Mouse (Mus musculus): ENCODE data around the gene Ermp1. TPM values are rescaled to one million over a fixed set of nuclear protein-coding genes. Genes with fewer than 3 reads are reported as not detected.

The Ermp1 gene
- total RNA-seq (2021), result 10 to 100 TPM; 45.5 to 52.0 TPM
- long read RNA-seq, full-length matches to known transcripts, result 4 of 12 reads
- long read RNA-seq, partial matches to known transcripts, result 3 of 12 reads
- long read RNA-seq, other reads (novel, unspliced or antisense), result 5 of 12 reads

DNA sequence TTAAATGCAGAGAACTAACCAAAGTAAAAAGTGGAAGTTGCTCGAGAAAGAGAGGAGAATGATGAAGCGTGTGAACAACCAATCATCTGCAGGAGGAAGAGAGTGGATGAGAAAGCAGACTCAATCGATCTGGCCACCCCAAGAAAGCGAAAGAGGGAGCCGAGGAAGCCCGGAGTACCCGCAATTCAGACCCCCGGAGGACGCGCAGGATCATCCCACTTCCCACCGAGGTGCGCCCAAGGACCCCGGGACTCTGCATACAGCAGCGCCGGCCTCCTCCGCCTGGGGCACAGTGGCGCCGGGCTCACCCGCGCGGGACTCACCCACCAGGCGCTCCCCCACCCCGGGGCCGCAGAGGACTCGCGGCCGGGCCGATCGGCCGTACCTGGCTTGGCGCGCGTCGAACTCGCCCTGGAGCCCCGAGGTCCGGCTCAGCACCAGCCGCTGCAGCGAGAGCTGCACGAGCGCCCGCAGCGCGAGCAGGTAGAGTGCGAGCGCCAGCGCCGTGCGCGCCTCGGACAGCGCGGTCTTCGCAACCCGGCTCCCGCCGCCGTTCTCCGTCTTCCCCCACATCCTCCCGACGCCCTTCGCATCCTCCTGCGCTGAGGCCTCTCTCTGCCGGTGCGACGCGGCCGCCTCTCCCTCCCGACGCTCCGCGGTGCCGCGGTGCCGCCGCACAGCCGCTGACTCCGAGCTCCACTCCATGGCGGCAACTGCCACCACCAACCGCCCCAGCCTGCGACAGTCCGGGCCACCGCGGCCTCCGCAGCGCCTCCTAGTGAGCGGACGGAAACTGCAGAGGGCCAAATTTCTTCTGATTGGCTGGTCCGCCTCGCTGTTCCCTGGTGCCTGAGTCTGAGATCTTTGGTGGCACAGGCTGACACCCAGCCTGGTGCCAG, at the start of gene Ermp1:
TSS of gene Ermp1 (minus strand) at position 765 of the 899 bp plus-strand sequence.
- peak; percentile 100 for DNase-seq (ENCODE audit: low spot score in 2 of 2)

DNA sequence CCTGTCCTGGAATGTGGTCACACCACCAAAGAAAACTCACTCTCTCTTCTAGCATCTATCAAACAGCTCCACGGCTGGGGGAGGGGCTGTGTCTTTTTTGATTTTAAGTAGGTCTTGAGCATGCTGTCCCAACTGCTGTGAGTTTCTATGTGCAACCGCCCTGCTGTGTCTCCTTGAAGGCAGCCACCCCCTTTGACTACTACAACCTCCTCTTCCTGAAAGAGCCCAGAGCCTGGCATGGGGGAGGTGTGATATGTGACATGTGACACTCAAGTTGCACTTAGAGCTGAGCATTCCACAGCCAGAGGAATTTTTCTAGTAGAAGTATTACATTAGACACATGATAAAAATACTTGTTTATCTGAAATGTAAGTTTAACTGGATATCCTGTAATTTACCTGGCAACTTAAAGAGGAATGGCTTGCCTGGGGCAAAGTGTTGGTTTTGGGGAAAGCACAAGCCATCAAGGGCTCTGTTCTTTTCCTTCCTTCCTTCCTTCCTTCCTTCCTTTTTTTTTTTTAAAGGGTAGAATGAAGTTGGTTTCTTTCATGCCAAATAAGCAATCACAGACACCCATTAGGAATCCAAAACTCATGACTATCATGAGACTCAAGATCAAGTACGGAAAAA, 49.1 kb upstream of the Ermp1 start, which contains the start of gene Mlana:
TSS of gene Mlana (plus strand) at position 580 of the 630 bp plus-strand sequence.
- DNase-seq (ENCODE audit: low spot score in 2 of 2), result no peak

DNA sequence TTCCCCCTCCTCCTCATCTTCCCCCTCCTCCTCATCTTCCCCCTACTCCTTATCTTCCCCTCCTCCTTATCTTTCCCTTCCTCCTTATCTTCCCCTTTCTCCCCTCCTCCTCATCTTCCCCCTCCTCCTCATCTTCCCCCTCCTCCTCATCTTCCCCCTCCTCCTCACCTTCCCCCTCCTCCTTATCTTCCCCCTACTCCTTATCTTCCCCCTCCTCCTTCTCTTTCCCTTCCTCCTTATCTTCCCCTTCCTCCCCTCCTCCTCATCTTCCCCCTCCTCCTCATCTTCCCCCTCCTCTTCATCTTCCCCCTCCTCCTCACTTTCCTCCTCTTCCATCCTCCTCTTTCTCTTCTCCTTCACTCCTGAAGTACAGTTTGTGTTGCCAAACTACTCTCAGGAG, 48.6 kb upstream of the Ermp1 start:
- no peak for DNase-seq (ENCODE audit: low spot score in 2 of 2)

DNA sequence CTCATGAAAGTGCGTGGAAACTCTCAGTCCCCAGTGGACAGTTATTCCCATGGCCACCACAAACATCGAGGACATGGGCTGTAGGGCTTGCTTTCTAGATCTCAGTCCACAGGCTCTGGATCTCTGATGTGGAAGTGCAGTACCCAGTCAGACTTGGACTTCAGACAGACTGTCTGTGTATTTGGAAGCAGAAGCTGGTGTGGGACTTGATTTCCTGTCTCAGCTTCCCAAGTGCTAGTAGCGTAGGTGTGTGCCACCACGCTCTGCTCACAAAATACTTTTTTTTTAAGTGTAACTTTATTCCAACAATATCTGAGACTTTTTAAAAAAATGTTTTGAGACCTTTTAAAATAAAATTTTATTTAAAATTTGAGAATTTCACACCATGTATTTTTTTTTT, 48.1 kb upstream of the Ermp1 start:
- DNase-seq (ENCODE audit: low spot score in 2 of 2), result no peak

DNA sequence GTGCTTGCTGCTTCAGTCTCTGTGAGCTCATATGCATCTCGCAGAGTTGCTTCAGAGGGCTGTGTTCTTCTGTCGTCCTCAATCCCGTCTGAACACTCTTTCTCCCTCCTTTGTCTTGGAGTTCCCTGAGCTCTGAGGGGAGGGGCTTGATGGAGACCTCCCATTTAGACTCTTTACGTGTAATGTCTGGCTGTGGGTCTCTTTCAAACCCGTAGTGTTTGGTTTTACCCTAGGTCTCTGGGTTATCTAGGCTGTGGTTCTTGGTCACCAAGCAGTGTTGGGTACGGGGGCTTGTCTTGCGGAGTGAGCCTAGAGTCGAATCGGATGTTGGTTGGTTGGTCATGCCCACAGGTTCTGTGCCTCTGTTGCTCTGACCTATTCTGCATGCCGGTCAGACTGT, 46.9 kb upstream of the Ermp1 start:
- DNase-seq (ENCODE audit: low spot score in 2 of 2), result peak in 1 of 2 experiments; percentile 2

DNA sequence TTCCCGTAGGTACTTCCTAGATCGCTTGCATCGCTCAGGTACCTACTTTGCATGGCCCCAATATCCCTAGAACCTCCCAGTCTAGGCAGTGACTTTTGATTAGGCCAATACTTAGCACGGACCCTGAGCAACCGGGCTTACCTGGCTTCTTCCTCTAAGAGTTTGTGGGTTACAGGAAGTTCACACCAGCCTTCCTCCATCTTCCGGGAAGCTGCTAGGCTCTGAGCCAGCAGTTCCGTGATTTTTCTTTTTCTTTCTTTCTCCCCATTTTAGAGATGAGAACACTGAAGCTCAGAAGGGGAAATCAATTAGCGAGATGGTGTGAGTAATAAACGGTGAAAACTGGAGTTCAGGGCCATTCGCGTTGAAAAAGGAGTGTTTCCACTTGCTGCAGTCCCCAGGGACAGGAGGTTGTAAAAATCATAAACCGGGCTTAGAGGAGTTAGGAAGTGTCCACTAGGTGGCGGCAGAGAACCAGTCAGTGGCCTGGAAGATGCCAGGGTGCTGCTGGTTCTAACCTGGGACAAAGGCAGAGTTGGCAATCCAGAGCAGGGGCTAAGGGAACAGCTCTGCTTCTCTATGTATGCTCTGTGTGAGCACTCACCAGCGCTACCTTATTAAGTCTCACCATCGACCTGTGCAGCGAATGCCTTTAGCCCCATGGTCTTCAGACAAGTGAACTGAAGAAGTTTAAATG, 35.8 kb upstream of the Ermp1 start:
- peak; percentile 90 to 91 for DNase-seq (ENCODE audit: low spot score in 2 of 2)

DNA sequence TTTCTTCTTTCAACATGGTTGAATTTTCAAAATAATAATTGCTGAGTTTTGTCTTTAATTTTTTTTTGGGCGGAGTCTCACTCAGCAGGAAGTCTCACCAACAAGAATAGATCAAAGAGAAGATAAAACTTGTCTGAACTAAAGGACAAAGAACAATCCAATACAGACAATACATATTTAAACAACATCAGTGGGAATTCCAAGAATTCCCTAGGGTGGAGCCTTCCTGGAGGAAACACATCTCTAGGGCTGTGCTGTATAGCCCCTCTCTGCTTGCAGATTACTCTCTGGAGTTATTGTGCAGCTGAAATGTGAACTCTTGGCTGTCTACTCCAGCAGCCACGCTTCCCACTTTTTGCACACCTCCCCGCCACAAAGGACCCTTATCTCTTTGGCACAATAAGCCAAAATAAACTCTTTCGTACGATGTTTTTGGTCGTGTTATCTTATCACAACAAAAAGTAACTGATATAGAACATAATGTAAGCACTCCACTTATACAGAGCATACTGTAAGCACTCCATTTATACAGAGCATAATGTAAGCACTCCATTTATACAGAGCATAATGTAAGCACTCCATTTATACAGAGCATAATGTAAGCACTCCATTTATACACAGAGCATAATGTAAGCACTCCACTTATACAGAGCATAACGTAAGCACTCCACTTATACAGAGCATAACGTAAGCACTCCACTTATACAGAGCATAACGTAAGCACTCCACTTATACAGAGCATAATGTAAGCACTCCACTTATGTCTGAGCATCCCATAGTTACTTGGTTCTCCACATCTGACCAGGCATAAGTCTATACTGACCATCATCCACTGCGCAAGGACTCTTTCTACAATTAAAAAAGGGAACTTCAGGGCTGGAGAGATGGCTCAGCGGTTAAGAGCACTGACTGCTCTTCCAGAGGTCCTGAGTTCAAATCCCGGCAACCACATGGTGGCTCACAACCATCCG, 32.3 kb upstream of the Ermp1 start:
- DNase-seq (ENCODE audit: low spot score in 2 of 2), result no peak

DNA sequence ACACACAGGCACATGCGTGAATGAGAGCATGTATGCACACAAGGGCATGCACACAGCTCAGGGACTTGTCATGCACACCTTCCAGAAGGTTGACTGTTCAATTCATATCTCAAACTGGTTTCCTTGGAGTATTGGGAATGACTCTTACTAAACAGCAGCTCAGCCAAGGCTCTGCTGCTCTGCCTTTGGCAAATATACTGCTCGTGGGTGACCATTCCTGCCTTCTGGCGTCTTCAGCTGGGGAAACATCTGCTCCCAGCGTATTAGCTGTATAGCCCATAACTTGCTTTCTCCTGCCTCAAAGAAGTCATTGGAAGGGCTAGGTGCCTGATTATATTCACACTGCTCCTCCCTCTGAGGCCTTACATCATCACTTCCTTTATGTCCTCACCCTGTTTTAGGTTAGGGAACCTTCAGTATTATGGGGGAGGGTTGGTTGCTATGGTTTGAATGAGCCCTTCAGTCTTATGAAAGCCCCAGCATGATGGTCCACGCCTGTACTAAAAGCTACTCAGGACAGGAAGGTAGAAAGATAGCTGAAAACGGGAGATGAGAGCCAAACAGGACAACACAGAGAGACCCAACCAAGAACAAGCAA, 30.1 kb upstream of the Ermp1 start:
- DNase-seq (ENCODE audit: low spot score in 2 of 2), result no peak

DNA sequence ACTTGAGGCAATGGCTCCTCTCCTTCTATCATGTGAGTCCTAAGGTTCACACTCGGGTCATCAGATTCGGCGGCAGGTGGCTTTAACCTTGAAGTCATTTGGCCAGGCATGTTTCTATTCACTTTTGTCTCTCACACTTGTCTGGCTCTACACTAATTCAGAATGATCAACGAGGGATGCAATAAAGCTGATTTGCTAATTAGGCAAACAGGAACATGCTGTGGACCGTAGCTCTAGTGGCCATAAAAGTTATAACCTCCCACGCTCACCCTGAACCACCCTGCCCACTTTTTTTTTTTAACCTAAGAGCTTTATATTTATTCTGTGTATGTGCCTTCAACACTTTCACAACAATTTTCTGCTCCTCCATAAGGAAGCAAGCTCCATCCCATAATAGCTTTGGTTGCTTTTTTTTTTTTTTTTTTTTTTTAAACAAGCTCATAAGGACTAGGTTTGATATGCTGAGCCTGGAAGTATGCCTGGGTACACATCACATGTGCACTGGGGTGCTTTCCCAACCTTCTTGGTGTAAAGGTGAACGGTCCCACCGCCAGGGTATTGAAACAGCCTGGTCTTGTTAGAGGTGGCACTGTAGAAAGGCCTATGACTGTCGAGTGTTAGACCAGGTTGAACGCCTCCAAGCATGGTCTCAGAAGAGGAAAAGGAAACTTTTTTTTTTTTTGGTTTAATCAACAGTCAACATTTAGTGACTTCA, 28.4 kb upstream of the Ermp1 start:
- no peak for DNase-seq (ENCODE audit: low spot score in 2 of 2)

DNA sequence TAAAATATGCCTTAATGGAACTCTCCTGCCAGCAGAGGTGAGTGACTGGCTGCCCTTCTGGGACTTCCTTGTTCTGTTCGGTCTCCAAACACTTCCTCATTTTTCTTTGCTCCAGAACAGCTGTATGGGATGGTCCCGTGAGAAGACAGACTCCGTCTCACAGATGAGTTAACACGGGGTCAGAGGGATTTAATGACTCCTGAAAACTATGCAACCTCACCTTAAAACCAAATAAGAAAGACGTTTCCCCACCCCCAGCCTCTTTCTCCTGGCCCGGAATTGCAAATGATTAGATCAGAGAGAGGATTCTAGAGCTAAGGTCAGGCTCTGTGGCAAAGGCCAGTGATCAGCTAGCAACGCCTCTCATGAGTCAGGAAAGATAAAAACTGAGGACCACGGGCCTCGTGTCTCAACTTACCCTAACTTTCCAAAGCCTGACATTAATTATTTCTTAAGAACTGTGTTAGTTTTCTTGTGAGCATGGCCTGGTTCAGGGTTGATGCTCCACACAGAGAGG, 27.4 kb upstream of the Ermp1 start:
- no peak for DNase-seq (ENCODE audit: low spot score in 2 of 2)

DNA sequence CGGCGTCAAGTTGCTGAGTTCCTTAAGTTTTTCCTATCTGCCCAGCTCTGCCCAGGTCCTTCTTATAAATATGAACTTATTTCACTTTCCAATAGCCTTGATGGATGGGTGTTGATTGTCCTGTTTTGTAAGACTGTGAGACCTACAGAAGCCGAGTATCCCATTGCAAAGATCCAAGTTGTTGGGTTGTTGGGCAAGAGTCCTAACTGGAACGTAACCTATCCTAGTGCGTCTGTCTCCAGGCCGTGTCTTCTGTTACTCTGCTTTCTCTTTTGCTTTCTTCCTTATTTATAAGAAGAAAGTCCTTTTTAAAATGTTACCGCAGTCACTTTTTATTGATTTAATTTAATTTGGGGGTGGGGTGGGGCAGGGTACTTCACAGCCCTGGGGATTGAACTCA, 26.7 kb upstream of the Ermp1 start:
- no peak for DNase-seq (ENCODE audit: low spot score in 2 of 2)

DNA sequence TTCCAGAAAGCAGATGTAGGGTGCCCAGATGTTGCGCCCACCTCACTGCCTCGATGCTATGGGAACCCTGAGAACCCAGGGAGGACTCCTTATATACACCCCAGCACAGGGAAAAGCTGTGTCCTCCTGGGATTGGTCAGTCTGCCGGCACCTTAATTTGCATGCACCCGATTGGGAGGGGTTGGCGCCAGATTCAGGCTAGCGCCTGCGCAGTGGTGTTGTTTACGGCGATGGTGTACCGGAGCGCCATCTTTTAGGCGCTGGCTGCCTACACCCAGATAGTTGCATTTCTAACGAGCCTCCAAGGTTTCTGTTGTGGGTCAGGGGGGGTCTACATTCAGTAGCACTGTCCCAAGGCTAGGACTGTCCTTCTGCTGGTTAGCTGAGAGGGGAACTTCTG, 24.4 kb upstream of the Ermp1 start:
- no peak for DNase-seq (ENCODE audit: low spot score in 2 of 2)

DNA sequence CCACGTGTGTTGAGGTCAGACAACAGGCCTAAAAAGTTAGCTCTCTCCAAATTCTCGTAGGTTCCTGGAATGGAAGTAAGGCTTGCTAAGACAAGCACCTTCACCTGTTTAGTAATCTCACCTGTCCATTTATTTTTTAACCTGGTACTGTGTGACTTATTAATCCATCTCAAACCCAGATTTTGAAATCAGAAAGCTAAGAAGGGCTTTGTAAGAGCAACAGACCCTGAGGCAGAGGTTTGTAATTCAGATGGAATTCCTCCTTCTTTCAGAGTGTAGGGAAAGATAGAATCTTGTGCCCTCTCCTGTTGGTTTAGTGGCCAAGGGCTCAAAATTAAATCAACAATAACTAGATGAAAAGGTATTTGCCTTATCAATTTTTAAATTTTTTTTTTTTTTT, 22.9 kb upstream of the Ermp1 start:
- DNase-seq (ENCODE audit: low spot score in 2 of 2), result no peak

DNA sequence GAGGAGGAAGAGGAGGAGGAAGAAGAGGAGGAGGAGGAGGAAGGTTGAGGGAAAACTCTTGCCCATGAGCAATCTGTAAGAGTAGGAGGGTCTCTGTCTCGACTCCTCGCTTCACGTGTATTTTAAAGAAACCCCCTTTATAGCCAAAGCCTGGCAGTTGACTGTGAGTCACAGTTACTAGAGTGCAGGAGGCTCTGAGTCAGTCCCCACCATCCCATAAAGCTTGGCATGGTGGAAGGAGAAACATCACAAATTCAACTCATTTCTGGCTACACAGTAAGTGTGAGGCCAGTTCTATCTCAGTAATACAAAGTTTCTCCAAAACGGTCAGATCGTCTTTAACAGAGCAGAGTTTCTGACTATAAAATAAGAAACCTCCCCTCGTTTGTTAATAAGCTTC, 22.0 kb upstream of the Ermp1 start:
- no peak for DNase-seq (ENCODE audit: low spot score in 2 of 2)

DNA sequence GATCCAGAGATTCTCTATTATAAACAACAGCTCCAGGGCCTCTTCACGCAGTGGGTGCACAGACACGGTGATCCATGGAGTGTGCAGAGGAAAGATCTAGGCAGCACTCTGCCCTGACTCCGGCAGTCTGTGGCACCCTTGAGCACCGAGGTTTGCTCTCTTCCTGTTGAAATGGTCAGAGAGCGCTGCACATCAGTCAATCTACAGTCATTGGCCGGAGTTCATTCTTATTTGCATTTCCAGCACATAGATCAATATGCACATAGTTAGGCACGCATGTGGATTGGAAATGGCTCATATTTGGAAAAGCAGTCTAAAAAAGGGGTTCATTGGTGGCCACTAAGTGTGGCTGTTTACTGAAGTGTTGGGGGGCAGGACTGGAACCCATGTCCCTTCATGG, 19.9 kb upstream of the Ermp1 start:
- no peak for DNase-seq (ENCODE audit: low spot score in 2 of 2)

DNA sequence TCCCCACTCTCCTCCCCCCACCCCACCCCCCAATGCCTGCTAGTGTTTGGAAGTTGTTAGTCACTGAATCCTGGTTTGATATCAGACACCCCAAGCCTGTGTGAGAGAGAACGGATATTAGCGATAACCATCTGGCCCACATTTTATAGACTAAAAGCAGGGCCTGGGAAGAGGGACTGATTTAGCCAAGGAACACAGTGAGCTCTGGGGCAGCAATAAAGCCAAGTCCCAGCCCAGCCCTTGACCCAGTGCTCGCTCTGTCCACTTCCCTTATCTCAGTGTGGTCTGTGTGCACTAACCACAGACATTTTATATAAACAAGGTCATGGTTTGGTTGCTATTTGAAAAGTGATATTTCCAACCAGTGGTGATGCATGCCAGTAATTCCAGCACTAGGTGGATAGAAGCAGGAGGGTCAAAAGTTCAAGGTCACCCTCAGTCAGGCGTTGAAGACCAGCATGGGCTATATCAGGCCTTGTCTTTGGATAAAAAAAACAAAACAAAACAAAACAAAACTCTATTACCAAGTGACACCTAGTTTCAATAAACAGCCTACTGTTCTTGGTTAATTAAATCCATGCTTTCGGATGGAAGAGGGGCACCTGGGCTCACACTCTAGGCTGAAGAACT, 18.9 kb upstream of the Ermp1 start:
- DNase-seq (ENCODE audit: low spot score in 2 of 2), result no peak

DNA sequence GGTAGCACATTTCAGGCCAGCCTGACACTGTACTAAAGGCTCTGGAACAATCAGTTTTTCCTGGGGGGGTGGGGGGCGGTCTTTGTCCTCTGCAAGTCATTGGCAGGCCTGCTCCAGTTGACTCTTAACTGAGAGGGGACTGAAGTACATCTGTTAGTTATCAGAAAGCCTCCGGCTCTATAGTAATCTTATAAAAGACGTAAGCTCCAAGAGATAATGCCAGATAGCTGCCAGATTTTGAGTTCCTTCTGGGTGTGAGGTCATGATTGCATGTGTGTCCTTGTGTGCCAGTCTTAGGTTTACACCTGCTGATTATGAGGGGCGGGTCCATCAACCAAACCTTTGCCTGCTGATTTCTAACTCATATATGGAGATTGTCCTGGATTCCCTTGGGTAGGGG, 17.9 kb upstream of the Ermp1 start:
- DNase-seq (ENCODE audit: low spot score in 2 of 2), result no peak

DNA sequence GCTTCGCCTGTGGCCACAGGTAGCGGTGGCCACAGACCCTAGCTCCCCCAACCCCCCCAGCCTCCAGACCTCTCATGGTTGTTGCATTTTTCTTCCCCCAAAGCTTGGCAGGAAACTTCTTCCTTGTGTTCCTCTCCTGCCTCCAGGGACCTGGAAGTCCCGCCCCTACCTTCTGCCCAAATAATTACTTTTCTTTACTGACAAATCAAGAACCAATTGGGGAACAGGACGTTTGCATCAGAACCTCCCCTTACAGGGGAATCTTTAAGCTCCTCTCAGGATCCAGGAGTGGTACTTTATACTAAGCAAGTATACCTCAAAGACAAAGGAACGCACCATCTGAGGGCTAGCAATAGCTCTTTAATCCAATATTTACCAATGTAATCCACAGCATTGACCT, 16.7 kb upstream of the Ermp1 start:
- DNase-seq (ENCODE audit: low spot score in 2 of 2), result no peak

DNA sequence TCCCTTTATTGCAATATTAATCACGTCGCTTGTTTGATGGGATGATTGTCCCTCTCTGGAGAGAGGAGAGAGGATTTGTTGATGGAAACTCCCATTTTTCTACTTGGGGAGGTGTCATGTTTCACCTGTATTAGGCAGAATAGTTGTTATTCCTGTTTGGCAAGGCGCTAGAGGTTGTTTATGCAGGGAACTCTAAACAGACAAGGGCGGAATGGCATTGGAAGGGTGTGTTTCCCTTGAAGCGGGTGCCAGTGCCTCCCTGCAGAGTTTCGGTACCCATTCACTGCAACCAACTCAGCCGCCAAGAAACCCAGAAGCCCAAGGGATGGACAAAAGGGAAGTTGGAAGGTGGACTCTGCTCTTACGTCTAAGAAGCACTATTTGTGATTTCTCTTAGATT, 15.6 kb upstream of the Ermp1 start:
- DNase-seq (ENCODE audit: low spot score in 2 of 2), result no peak
